Mouse (Mus musculus) left cerebral cortex, adult 9 months (tissue): ENCODE results near the gene Gramd1c.

Experiments
- DNase-seq, 2 experiments: peaks; one replicate each; pipeline ENCODE4 v3.0.0; 2022; ENCODE audit warnings: low spot score in 2 of 2

Gramd1c gene

GRCm38 (mm10) chr16:44063025-44063894 lies at the start of gene Gramd1c:
Gramd1c (minus strand) TSS chr16:44063345.
- peak; percentile 28 to 47 for DNase-seq

GRCm38 (mm10) chr16:44109002-44109401 lies 45.9 kb upstream of the Gramd1c start:
- peak in 1 of 2 experiments; percentile 32 for DNase-seq

- no peak for DNase-seq
Observed at GRCm38 (mm10) chr16:44105211-44105610, 42.1 kb upstream of the Gramd1c start.

GRCm38 (mm10) chr16:44103806-44104766 lies 40.9 kb upstream of the Gramd1c start:
- DNase-seq: no peak

GRCm38 (mm10) chr16:44102925-44103324 lies 39.8 kb upstream of the Gramd1c start:
- DNase-seq: no peak

GRCm38 (mm10) chr16:44101181-44101710 lies 38.1 kb upstream of the Gramd1c start:
- DNase-seq: no peak

GRCm38 (mm10) chr16:44099377-44099776 lies 36.2 kb upstream of the Gramd1c start:
- DNase-seq: no peak

GRCm38 (mm10) chr16:44087650-44088049 lies 24.5 kb upstream of the Gramd1c start:
- DNase-seq: no peak

- no peak for DNase-seq
Observed at GRCm38 (mm10) chr16:44061341-44061740, 1.8 kb downstream of the Gramd1c start.

GRCm38 (mm10) chr16:44060604-44061286 lies 2.4 kb downstream of the Gramd1c start:
- no peak for DNase-seq

- peak; percentile 14 to 85 for DNase-seq
Observed at GRCm38 (mm10) chr16:44058745-44059144, 4.4 kb downstream of the Gramd1c start.

GRCm38 (mm10) chr16:44055766-44056165 lies 7.4 kb downstream of the Gramd1c start:
- no peak for DNase-seq

GRCm38 (mm10) chr16:44053265-44053664 lies 9.9 kb downstream of the Gramd1c start:
- no peak for DNase-seq

- DNase-seq: no peak
Observed at GRCm38 (mm10) chr16:44052390-44052789, 10.8 kb downstream of the Gramd1c start.

GRCm38 (mm10) chr16:44050139-44050538 lies 13.0 kb downstream of the Gramd1c start:
- DNase-seq: no peak

- no peak for DNase-seq
Observed at GRCm38 (mm10) chr16:44039112-44039511, 24.0 kb downstream of the Gramd1c start.

- no peak for DNase-seq
Observed at GRCm38 (mm10) chr16:44035221-44035620, 27.9 kb downstream of the Gramd1c start.

- DNase-seq: no peak
Observed at GRCm38 (mm10) chr16:44033365-44033764, 29.8 kb downstream of the Gramd1c start.

- no peak for DNase-seq
Observed at GRCm38 (mm10) chr16:44029273-44029672, 33.9 kb downstream of the Gramd1c start.

- DNase-seq: no peak
Observed at GRCm38 (mm10) chr16:44026822-44027221, 36.3 kb downstream of the Gramd1c start.

- no peak for DNase-seq
Observed at GRCm38 (mm10) chr16:44026210-44026609, 36.9 kb downstream of the Gramd1c start.
